Mouse (Mus musculus): Measurements from ENCODE around the gene Card10.

- TF ChIP-seq CTCF (IDR thresholded peaks at IDR 0.05; ENCODE audit: borderline replicate concordance, insufficient read depth, low read depth, low read length) (no peak), POLR2A (IDR thresholded peaks at IDR 0.05; ENCODE audit: borderline replicate concordance, insufficient read depth, low read length) (no peak)
These were observed 46.6 kb upstream of the Card10 start for GRCm38 (mm10) chr15:78849485-78849884.

All from cerebellum, adult 2 months (tissue).